Mouse (Mus musculus) kidney, embryonic 16.5 days (tissue): ENCODE measurements at regions not wholly inside any gene's neighbourhood (a gene's known extent, or its start where the extent isn't known, plus 50 kb on each side); places are given as distances from the start of the nearest gene placed in this dataset.

Source experiments
- ATAC-seq: fragments of 200-750 bp; cut with Nextera tagmentation; 2 replicates; pipeline ENCODE4 v1.8.0; 2017; ENCODE audit warnings: moderate TSS enrichment; ENCODE audit not compliant: low FRiP score, low TSS enrichment
- H3K27ac ChIP-seq: fragments of 300-500 bp; sonication (generic); 2 replicates; pipeline ENCODE4 v1.5.1; 2014; ENCODE audit warnings: low read length
- H3K27me3 ChIP-seq: fragments of 300-500 bp; sonication (generic); 2 replicates; pipeline ENCODE4 v1.6.1; 2014; ENCODE audit warnings: low read length, control low read depth, mixed read lengths; ENCODE audit not compliant: insufficient read depth
- H3K36me3 ChIP-seq: fragments of 300-500 bp; sonication (generic); 2 replicates; pipeline ENCODE4 v1.6.1; 2014; ENCODE audit warnings: low read length, control low read depth, mixed read lengths; ENCODE audit not compliant: insufficient read depth
- H3K4me1 ChIP-seq: fragments of 300-500 bp; sonication (generic); 2 replicates; pipeline ENCODE4 v1.6.1; 2014; ENCODE audit warnings: low read length, control low read depth, mixed read lengths; ENCODE audit not compliant: insufficient read depth
- H3K4me2 ChIP-seq: fragments of 300-500 bp; sonication (generic); replicated peaks from 2 replicates; pipeline ENCODE4 v1.6.1; 2014; ENCODE audit warnings: low read depth, low read length
- H3K4me3 ChIP-seq: fragments of 300-500 bp; sonication (generic); 2 replicates; pipeline ENCODE4 v1.5.1; 2014; ENCODE audit warnings: mild to moderate bottlenecking, low read length
- H3K9ac ChIP-seq: fragments of 300-500 bp; sonication (generic); replicated peaks from 2 replicates; pipeline ENCODE4 v1.6.1; 2014; ENCODE audit warnings: low read length
- H3K9me3 ChIP-seq: fragments of 300-500 bp; sonication (generic); 2 replicates; pipeline ENCODE4 v1.6.1; 2016; ENCODE audit warnings: low read length, control low read depth
- WGBS: fragments of 180-500 bp; shearing (Covaris S2); extraction: QIAGEN DNeasy Blood & Tissue Kit; methylation state at CpG from one replicate; pipeline ENCODE4 v1.1.7; 2014; 5-methylcytosine and 5-hydroxymethylcytosine counted together

GRCm38 (mm10) chr8:54393466-54394197 is 135.7 kb upstream of the Asb5 start:
- H3K9ac ChIP-seq, result no peak overlapping the region
- H3K27me3 ChIP-seq, result no peaks in the 10 kb centered on the region
- no peak overlapping the region for H3K27ac ChIP-seq
- H3K36me3 ChIP-seq, result no peaks in the 10 kb centered on the region
- no peak overlapping the region for H3K4me3 ChIP-seq
- H3K9me3 ChIP-seq, result no peaks in the 10 kb centered on the region
- WGBS, result 38% methylated on average over 12 of the region's 12 CpGs
- H3K4me2 ChIP-seq, result no peak overlapping the region
- peak; percentile 51 for ATAC-seq
- H3K4me1 ChIP-seq, result no peaks in the 10 kb centered on the region

GRCm38 (mm10) chr8:54405723-54406122 is 123.7 kb upstream of the Asb5 start:
- Histone ChIP-seq H3K4me1 (no peaks in the 10 kb centered on the region), H3K4me3 (no peak overlapping the region), H3K27me3 (no peaks in the 10 kb centered on the region), H3K4me2 (no peak overlapping the region), H3K9me3 (no peaks in the 10 kb centered on the region), H3K36me3 (no peaks in the 10 kb centered on the region), H3K9ac (no peak overlapping the region), H3K27ac (no peak overlapping the region)
- ATAC-seq, result no peak
- WGBS, result 96% methylated on average over 2 of the region's 2 CpGs

- no peak for ATAC-seq
- no peak overlapping the region for H3K4me3 ChIP-seq
- H3K4me1 ChIP-seq, result no peaks in the 10 kb centered on the region
- WGBS, result 60% methylated on average over 4 of the region's 4 CpGs
- H3K36me3 ChIP-seq, result no peaks in the 10 kb centered on the region
- H3K27me3 ChIP-seq, result no peaks in the 10 kb centered on the region
- no peak overlapping the region for H3K9ac ChIP-seq
- H3K27ac ChIP-seq, result no peak overlapping the region
- no peaks in the 10 kb centered on the region for H3K9me3 ChIP-seq
- H3K4me2 ChIP-seq, result no peak overlapping the region
These were observed 115.1 kb upstream of the Asb5 start for GRCm38 (mm10) chr8:54414092-54414799.

- no peaks in the 10 kb centered on the region for H3K9me3 ChIP-seq
- H3K9ac ChIP-seq, result no peak overlapping the region
- no peak for ATAC-seq
- no peak overlapping the region for H3K27ac ChIP-seq
- H3K4me2 ChIP-seq, result no peak overlapping the region
- no peaks in the 10 kb centered on the region for H3K36me3 ChIP-seq
- H3K4me1 ChIP-seq, result no peaks in the 10 kb centered on the region
- H3K4me3 ChIP-seq, result no peak overlapping the region
- WGBS, result 83% methylated on average over 2 of the region's 2 CpGs
- no peaks in the 10 kb centered on the region for H3K27me3 ChIP-seq
These were observed 112.7 kb upstream of the Asb5 start for GRCm38 (mm10) chr8:54416691-54417090.

- Histone ChIP-seq H3K9ac (no peak overlapping the region), H3K9me3 (no peaks in the 10 kb centered on the region), H3K4me1 (no peaks in the 10 kb centered on the region), H3K27me3 (no peaks in the 10 kb centered on the region), H3K27ac (no peak overlapping the region), H3K36me3 (no peaks in the 10 kb centered on the region), H3K4me2 (no peak overlapping the region), H3K4me3 (no peak overlapping the region)
- no peak for ATAC-seq
- WGBS, result 84% methylated on average over 2 of the region's 2 CpGs
These were observed 111.3 kb upstream of the Asb5 start for GRCm38 (mm10) chr8:54418035-54418434.

- ATAC-seq, result no peak
- no peak overlapping the region for H3K27ac ChIP-seq
- H3K4me3 ChIP-seq, result no peak overlapping the region
- no peak overlapping the region for H3K9ac ChIP-seq
- H3K4me2 ChIP-seq, result no peak overlapping the region
- H3K4me1 ChIP-seq, result no peaks in the 10 kb centered on the region
- WGBS, result 75% methylated on average over 6 of the region's 6 CpGs
- no peaks in the 10 kb centered on the region for H3K36me3 ChIP-seq
- H3K9me3 ChIP-seq, result no peaks in the 10 kb centered on the region
- H3K27me3 ChIP-seq, result no peaks in the 10 kb centered on the region
These were observed 108.9 kb upstream of the Asb5 start for GRCm38 (mm10) chr8:54420339-54421098.

- Histone ChIP-seq H3K36me3 (no peaks in the 10 kb centered on the region), H3K27me3 (no peaks in the 10 kb centered on the region)
- no peak for ATAC-seq
These were observed 104.3 kb upstream of the Asb5 start for GRCm38 (mm10) chr8:54425039-54425438.

GRCm38 (mm10) chr8:54435694-54436093 is 93.7 kb upstream of the Asb5 start:
- Histone ChIP-seq H3K27ac (no peak overlapping the region), H3K36me3 (no peaks in the 10 kb centered on the region), H3K4me3 (no peak overlapping the region), H3K4me1 (no peaks in the 10 kb centered on the region), H3K9me3 (no peaks in the 10 kb centered on the region), H3K9ac (no peak overlapping the region), H3K27me3 (no peaks in the 10 kb centered on the region), H3K4me2 (no peak overlapping the region)
- WGBS, result 84% methylated on average over 5 of the region's 5 CpGs
- ATAC-seq, result no peak

More at GRCm38 (mm10) chr8:54425039-54425438, 104.3 kb upstream of the Asb5 start:
- Histone ChIP-seq H3K9ac (no peak overlapping the region), H3K27ac (no peak overlapping the region), H3K9me3 (no peaks in the 10 kb centered on the region), H3K4me2 (no peak overlapping the region), H3K4me1 (no peaks in the 10 kb centered on the region), H3K4me3 (no peak overlapping the region)
- 88% methylated on average over 3 of the region's 3 CpGs for WGBS

GRCm38 (mm10) chr8:54441143-54441542 is 88.2 kb upstream of the Asb5 start:
- 71% methylated on average over 3 of the region's 3 CpGs for WGBS
- H3K36me3 ChIP-seq, result no peaks in the 10 kb centered on the region
- no peaks in the 10 kb centered on the region for H3K27me3 ChIP-seq
- no peak overlapping the region for H3K27ac ChIP-seq
- H3K4me3 ChIP-seq, result no peak overlapping the region
- H3K9ac ChIP-seq, result no peak overlapping the region
- ATAC-seq, result no peak
- H3K4me1 ChIP-seq, result no peaks in the 10 kb centered on the region
- no peak overlapping the region for H3K4me2 ChIP-seq
- no peaks in the 10 kb centered on the region for H3K9me3 ChIP-seq

- H3K4me3 ChIP-seq, result no peak overlapping the region
- H3K4me1 ChIP-seq, result no peaks in the 10 kb centered on the region
- H3K27me3 ChIP-seq, result no peaks in the 10 kb centered on the region
- WGBS, result 55% methylated on average over 1 of the region's 1 CpGs
- no peak overlapping the region for H3K27ac ChIP-seq
- no peak for ATAC-seq
- H3K36me3 ChIP-seq, result no peaks in the 10 kb centered on the region
- no peak overlapping the region for H3K4me2 ChIP-seq
- no peak overlapping the region for H3K9ac ChIP-seq
- H3K9me3 ChIP-seq, result no peaks in the 10 kb centered on the region
These were observed 87.0 kb upstream of the Asb5 start for GRCm38 (mm10) chr8:54442395-54442794.
